Comparison of ENCODE assay signal across 8 mouse cellular contexts in genomic region chr8:48300613-48301037, GRCm38 (mm10).
DNase-seq lines count a peak whose midpoint lies in the region; ATAC-seq lines count a peak whose summit lies in the region.

No protein-coding gene starts in this region.

- H3K36me3 ChIP-seq in lung, embryonic 16.5 days (ENCODE audit: control insufficient read depth, insufficient read depth, low read length): no peaks in the 10 kb centered on the region
- peaks cover 35% of the 10 kb centered on the region for H3K36me3 ChIP-seq in neural tube, embryonic 13.5 days

- no peak overlapping the region for H3K27ac ChIP-seq in lung, embryonic 16.5 days (ENCODE audit: low read length)
- H3K27ac ChIP-seq in neural tube, embryonic 13.5 days (replicated peaks): peak overlapping the region; percentile 61

- 0 out of 2 replicates have a peak overlapping the region, but pooled peaks have one; percentile 22 for H3K4me2 ChIP-seq in lung, embryonic 16.5 days (ENCODE audit: low read depth, low read length)
- H3K4me2 ChIP-seq in neural tube, embryonic 13.5 days: peak overlapping the region; percentile 35

- 61% methylated on average over 12 of the region's 12 CpGs for WGBS in lung, embryonic 16.5 days
- WGBS in neural tube, embryonic 13.5 days: 47% methylated on average over 12 of the region's 12 CpGs

- no peaks in the 10 kb centered on the region for H3K4me1 ChIP-seq in lung, embryonic 16.5 days (replicated peaks; ENCODE audit: control insufficient read depth, insufficient read depth, low read length)
- H3K4me1 ChIP-seq in neural tube, embryonic 13.5 days (replicated peaks): peaks cover 29% of the 10 kb centered on the region

- ATAC-seq in lung, embryonic 16.5 days (ENCODE audit: low read depth): no peak
- peak; percentile 57; the same call in 1 of the 2 replicates for ATAC-seq in neural tube, embryonic 13.5 days (ENCODE audit: low read depth)
- no peak for ATAC-seq in megakaryocyte progenitor cell, adult 5-6 weeks (replicated peaks; ENCODE audit: poor library complexity)

- H3K4me3 ChIP-seq in lung, embryonic 16.5 days (ENCODE audit: low read length): peak overlapping the region; percentile 5; the same call in 1 of the 2 replicates
- H3K4me3 ChIP-seq in neural tube, embryonic 13.5 days: no peak overlapping the region

- no peak for DNase-seq in lung, adult 18-20 months
- DNase-seq in cerebellum, postnatal 36 days: peak; percentile 39 to 44
- peak; percentile 4 for DNase-seq in gonadal fat pad, adult 2 months (ENCODE audit: low read depth)
- no peak for DNase-seq in heart, postnatal 4 days
- DNase-seq in right cerebral cortex, postnatal 36 days (ENCODE audit: low spot score in 2 of 2): no peak

- H3K27me3 ChIP-seq in lung, embryonic 16.5 days (ENCODE audit: control insufficient read depth, insufficient read depth, low read depth, low read length): no peaks in the 10 kb centered on the region
- H3K27me3 ChIP-seq in neural tube, embryonic 13.5 days: peaks cover 11% of the 10 kb centered on the region

- no peak overlapping the region for H3K9ac ChIP-seq in lung, embryonic 16.5 days (ENCODE audit: low read length)
- H3K9ac ChIP-seq in neural tube, embryonic 13.5 days: 0 out of 2 replicates have a peak overlapping the region, but pooled peaks have one; percentile 17

- H3K9me3 ChIP-seq in lung, embryonic 16.5 days (ENCODE audit: control insufficient read depth, low read length): no peaks in the 10 kb centered on the region
- H3K9me3 ChIP-seq in neural tube, embryonic 13.5 days: no peaks in the 10 kb centered on the region

Comparison
In these comparisons a context has a peak if more than half of its experiments do, and no peak if none do; other contexts are left out.
1. DNase-seq: peak in cerebellum, postnatal 36 days (2 of 2) and gonadal fat pad, adult 2 months (single experiment); none in lung, adult 18-20 months (0 of 2), heart, postnatal 4 days (single experiment) and right cerebral cortex, postnatal 36 days (0 of 2).